Mouse (Mus musculus) lung, adult 2 months (tissue): ENCODE data around the gene Atf7.

Experiments
- CTCF ChIP-seq: fragments of 200-500 bp; IDR thresholded peaks from 2 replicates; pipeline ENCODE4 v1.5.1; 2011; ENCODE audit warnings: mild to moderate bottlenecking, low read length, control low read depth; ENCODE audit not compliant: insufficient read depth
- POLR2A ChIP-seq: fragments of 200-500 bp; IDR thresholded peaks from 2 replicates; pipeline ENCODE4 v1.6.1; 2011; ENCODE audit warnings: low read depth, mild to moderate bottlenecking, control low read depth, low read length, borderline replicate concordance; ENCODE audit errors: extremely low read depth

GRCm38 (mm10) chr15:102635817-102636216 is 10.6 kb upstream of the Atf7 start:
- no peak for TF ChIP-seq CTCF
- no peak for TF ChIP-seq POLR2A
